Mouse (Mus musculus): ENCODE results near the gene Spef2. TPM values are rescaled to one million over a fixed set of nuclear protein-coding genes. Genes with fewer than 3 reads are reported as not detected.

Gene Spef2
- polyA plus RNA-seq, 1 experiment from 2014 or later: 0.35 TPM

- DNase-seq (ENCODE audit: extremely low spot score, low spot score): no peak
- WGBS: 77% methylated on average over 1 of the region's 1 CpGs
- H3K36me3 ChIP-seq (replicated peaks): no peaks in the 10 kb centered on the region
- H3K9me3 ChIP-seq: no peaks in the 10 kb centered on the region
- H3K4me1 ChIP-seq: no peaks in the 10 kb centered on the region
- no peaks in the 10 kb centered on the region for H3K27me3 ChIP-seq (ENCODE audit: poor library complexity, severe bottlenecking)
- H3K27ac ChIP-seq: no peak overlapping the region
- no peak overlapping the region for H3K4me3 ChIP-seq
These were observed 119.0 kb downstream of the Spef2 start for GRCm38 (mm10) chr15:9629660-9630059.

DNA sequence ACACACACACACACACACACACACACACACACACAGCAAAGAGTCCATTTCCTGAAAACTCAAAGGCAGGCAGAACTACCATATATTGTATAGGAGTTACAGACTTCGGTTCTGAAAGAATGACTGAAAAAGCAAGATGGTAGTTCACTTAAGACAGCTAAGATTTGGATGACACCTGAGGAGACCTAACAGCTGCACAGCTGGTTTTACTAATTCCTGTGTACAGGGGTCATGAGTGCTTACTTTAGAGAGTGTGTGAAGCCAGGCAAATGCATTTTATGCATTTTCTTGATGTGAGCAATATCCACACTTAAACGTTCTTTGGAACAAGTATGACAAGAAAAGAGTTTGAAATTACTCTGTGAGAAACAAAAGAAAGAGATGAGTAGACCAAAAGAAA is 124.0 kb downstream of the Spef2 start:
- Histone ChIP-seq H3K4me3 (no peak overlapping the region), H3K9me3 (no peaks in the 10 kb centered on the region), H3K36me3 (replicated peaks) (no peaks in the 10 kb centered on the region), H3K27ac (no peak overlapping the region), H3K4me1 (no peaks in the 10 kb centered on the region), H3K27me3 (ENCODE audit: poor library complexity, severe bottlenecking) (no peaks in the 10 kb centered on the region)
- no peak for DNase-seq (ENCODE audit: extremely low spot score, low spot score)
- 69% methylated on average over 2 of the region's 2 CpGs for WGBS

- Histone ChIP-seq H3K4me3 (no peak overlapping the region), H3K36me3 (replicated peaks) (no peaks in the 10 kb centered on the region), H3K27me3 (ENCODE audit: poor library complexity, severe bottlenecking) (no peaks in the 10 kb centered on the region), H3K9me3 (no peaks in the 10 kb centered on the region), H3K4me1 (no peaks in the 10 kb centered on the region), H3K27ac (no peak overlapping the region)
- no peak for DNase-seq (ENCODE audit: extremely low spot score, low spot score)
- 78% methylated on average over 4 of the region's 4 CpGs for WGBS
These were observed 140.5 kb downstream of the Spef2 start for GRCm38 (mm10) chr15:9608177-9608576.

- H3K27ac ChIP-seq: no peak overlapping the region
- no peaks in the 10 kb centered on the region for H3K4me1 ChIP-seq
- 88% methylated on average over 6 of the region's 6 CpGs for WGBS
- H3K9me3 ChIP-seq: no peaks in the 10 kb centered on the region
- no peaks in the 10 kb centered on the region for H3K36me3 ChIP-seq (replicated peaks)
- DNase-seq (ENCODE audit: extremely low spot score, low spot score): no peak
- no peak overlapping the region for H3K4me3 ChIP-seq
- no peaks in the 10 kb centered on the region for H3K27me3 ChIP-seq (ENCODE audit: poor library complexity, severe bottlenecking)
These were observed 148.6 kb downstream of the Spef2 start for GRCm38 (mm10) chr15:9600088-9600455.

DNA sequence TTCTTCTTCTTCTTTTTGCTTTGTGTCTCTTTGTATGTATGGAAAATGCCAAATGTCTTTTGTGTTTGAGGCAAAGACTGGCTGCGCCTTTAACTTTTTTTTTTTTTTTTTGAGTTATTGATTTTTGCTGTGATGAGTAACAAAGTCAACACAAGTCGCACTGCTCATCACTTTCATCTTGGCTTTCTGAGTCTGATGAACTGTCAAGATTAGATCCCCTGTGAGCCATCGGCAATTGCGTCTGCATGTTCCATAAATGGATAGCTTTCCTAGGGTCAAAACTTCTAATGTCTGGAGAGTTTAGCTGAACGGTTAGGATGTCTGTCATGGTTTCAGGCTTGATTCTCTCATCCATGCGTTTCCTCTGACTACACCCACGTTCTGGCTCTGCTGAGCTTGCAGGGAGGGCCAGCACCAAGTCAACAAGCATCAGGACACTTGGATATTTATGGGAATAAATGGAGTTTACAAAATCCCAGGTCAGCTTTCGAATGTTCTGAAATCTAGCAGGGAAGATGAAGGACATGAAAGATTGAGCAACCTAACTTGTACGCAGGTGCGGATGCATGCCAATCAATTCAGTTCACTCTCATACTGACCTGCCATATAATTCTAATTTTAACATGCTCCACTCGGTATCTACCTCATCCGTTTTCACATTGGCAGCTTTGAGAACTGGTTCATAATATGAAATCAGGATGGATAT is 149.1 kb downstream of the Spef2 start:
- Histone ChIP-seq H3K27me3 (ENCODE audit: poor library complexity, severe bottlenecking) (no peaks in the 10 kb centered on the region), H3K9me3 (no peaks in the 10 kb centered on the region), H3K4me1 (no peaks in the 10 kb centered on the region), H3K27ac (no peak overlapping the region), H3K36me3 (replicated peaks) (no peaks in the 10 kb centered on the region), H3K4me3 (no peak overlapping the region)
- no peak for DNase-seq (ENCODE audit: extremely low spot score, low spot score)
- whole genome bisulfite sequencing: 94% methylated on average over 12 of the region's 12 CpGs

DNA sequence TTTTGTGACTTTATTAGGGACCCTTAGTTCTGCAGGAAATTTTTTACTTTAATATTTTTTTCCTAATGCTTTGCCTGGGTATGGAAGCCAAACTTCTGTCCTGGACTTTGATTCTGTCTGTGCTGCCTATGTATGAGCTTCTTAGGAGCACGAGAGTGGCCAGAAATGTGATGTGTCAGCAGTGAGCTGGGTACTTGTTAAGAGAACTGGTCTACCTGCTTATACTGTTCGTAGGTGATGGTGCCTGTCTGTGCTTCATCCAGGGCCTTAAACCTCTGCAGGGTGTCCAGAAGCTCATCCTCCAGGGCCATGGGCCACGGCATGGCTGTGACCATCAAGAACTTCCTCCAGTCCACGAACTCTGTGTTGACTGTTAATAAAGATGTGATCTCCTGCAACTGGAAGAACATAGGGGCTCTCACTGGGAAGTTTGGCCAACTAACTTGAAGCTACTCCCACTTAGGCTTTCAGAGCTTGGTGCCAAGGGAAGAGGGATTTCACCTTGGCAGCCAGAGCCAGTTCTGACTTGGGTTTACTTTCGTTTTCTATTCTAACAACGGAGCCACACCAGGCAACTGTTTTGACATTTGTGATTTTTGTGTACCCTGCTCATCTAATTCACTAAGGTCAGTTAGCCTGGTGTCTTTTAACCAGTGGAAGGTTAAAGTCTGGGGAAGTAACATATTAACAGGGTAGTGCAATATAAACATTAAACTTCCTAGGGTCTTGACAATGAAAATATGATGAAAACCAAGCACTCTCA is 152.2 kb downstream of the Spef2 start:
- no peak overlapping the region for H3K27ac ChIP-seq
- H3K9me3 ChIP-seq: no peaks in the 10 kb centered on the region
- H3K4me3 ChIP-seq: no peak overlapping the region
- no peak for DNase-seq (ENCODE audit: extremely low spot score, low spot score)
- no peaks in the 10 kb centered on the region for H3K36me3 ChIP-seq (replicated peaks)
- 90% methylated on average over 6 of the region's 6 CpGs for WGBS
- no peaks in the 10 kb centered on the region for H3K27me3 ChIP-seq (ENCODE audit: poor library complexity, severe bottlenecking)
- H3K4me1 ChIP-seq: no peaks in the 10 kb centered on the region

- Histone ChIP-seq H3K9me3 (no peaks in the 10 kb centered on the region), H3K4me3 (no peak overlapping the region), H3K36me3 (replicated peaks) (no peaks in the 10 kb centered on the region), H3K27me3 (ENCODE audit: poor library complexity, severe bottlenecking) (no peaks in the 10 kb centered on the region), H3K27ac (no peak overlapping the region), H3K4me1 (no peaks in the 10 kb centered on the region)
- 92% methylated on average over 4 of the region's 4 CpGs for WGBS
- DNase-seq (ENCODE audit: extremely low spot score, low spot score): no peak
These were observed 158.7 kb downstream of the Spef2 start for GRCm38 (mm10) chr15:9589939-9590338.

DNA sequence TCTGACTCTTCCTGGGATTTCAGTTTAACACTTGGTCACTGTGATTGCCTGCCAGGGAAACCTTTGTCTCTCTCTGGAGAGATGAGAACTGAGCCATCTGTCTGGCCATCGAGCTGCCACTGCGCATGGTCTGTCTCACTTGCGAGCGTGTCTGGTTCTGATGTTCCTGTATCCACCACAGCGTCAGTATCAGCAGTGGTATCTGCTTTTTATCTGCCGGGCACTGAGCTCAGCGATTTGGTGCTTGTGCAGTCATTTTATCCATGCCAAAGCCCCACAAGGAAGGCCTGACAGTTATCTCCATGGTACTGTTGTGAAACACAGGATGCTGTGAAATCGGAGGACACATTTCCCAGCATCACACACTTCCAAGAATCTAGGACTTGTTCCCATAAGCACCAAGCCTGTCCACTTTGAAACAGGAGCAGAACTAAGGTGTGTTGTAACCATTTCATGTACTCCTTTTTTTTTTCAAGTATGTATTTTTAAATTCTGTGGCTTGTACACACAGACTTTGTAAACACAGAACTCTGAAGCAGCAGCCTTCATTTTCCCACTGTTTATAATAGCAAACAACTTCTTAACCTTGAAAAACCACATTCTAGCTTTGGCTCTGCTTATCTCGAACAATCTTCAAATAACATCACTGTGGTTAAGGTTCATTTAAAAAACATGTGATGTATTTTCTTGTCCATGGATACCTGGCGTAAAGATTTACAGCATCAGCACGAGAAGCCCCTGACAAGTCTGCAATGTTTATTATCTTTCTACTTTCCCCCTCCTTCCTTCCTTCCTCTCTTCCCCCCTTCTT is 168.0 kb downstream of the Spef2 start:
- Histone ChIP-seq H3K4me1 (no peaks in the 10 kb centered on the region), H3K4me3 (no peak overlapping the region), H3K27me3 (ENCODE audit: poor library complexity, severe bottlenecking) (no peaks in the 10 kb centered on the region), H3K36me3 (replicated peaks) (no peaks in the 10 kb centered on the region), H3K27ac (no peak overlapping the region), H3K9me3 (no peaks in the 10 kb centered on the region)
- WGBS: 95% methylated on average over 11 of the region's 11 CpGs
- no peak for DNase-seq (ENCODE audit: extremely low spot score, low spot score)

GRCm38 (mm10) chr15:9577303-9577702 is 171.4 kb downstream of the Spef2 start:
- Histone ChIP-seq H3K27ac (no peak overlapping the region), H3K4me3 (no peak overlapping the region)
- 88% methylated on average over 4 of the region's 4 CpGs for WGBS

DNA sequence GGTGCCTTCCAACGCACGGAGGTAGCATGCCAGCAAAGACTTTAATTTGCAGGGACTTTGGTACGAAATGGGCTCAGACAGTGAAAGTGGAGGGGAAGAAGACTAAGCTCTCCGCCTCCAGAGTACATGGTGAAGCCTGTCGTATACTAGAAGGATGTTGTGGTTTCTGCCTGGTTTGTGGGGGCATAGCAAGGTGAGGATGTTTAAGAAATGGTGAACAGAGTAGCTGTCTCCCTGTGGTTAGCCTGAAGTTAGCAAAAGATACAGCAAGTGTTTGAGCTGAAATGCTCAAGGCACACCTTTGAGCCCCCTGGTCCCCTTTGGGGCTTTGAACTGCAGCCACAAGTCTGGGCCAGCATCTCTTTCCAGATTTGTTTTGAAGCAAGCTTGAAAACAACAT is 173.9 kb downstream of the Spef2 start:
- DNase-seq (ENCODE audit: extremely low spot score, low spot score): no peak
- WGBS: 87% methylated on average over 5 of the region's 5 CpGs
- Histone ChIP-seq H3K36me3 (replicated peaks) (no peaks in the 10 kb centered on the region), H3K9me3 (no peaks in the 10 kb centered on the region), H3K27me3 (ENCODE audit: poor library complexity, severe bottlenecking) (no peaks in the 10 kb centered on the region), H3K4me3 (no peak overlapping the region), H3K27ac (no peak overlapping the region), H3K4me1 (no peaks in the 10 kb centered on the region)

More at GRCm38 (mm10) chr15:9577303-9577702, 171.4 kb downstream of the Spef2 start:
- Histone ChIP-seq H3K27me3 (ENCODE audit: poor library complexity, severe bottlenecking) (no peaks in the 10 kb centered on the region), H3K36me3 (replicated peaks) (no peaks in the 10 kb centered on the region), H3K9me3 (no peaks in the 10 kb centered on the region), H3K4me1 (no peaks in the 10 kb centered on the region)
- no peak for DNase-seq (ENCODE audit: extremely low spot score, low spot score)

DNA sequence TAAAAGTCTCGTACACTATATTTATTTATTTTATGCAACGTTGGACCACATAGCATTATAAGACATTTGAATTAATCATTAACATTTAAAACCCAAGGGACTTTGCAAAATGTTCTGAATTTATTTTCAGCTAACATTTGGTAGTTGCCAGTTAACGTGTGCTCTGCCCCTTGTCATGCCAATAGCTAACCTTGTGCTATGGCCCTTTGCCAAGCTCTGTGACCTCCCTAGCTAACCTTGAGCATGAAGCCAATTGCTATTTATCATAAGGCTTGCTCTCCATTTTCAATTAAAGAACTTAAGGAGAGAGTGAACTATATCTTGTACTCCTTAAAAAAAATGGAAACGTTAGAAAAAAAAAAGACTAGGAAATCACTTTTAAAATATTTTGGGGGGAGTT is 175.3 kb downstream of the Spef2 start:
- Histone ChIP-seq H3K4me3 (no peak overlapping the region), H3K4me1 (no peaks in the 10 kb centered on the region), H3K27ac (no peak overlapping the region), H3K27me3 (ENCODE audit: poor library complexity, severe bottlenecking) (no peaks in the 10 kb centered on the region), H3K9me3 (no peaks in the 10 kb centered on the region), H3K36me3 (replicated peaks) (no peaks in the 10 kb centered on the region)
- no peak for DNase-seq (ENCODE audit: extremely low spot score, low spot score)
- WGBS: 93% methylated on average over 4 of the region's 4 CpGs

- H3K4me1 ChIP-seq: no peaks in the 10 kb centered on the region
- no peak for DNase-seq (ENCODE audit: extremely low spot score, low spot score)
- no peak overlapping the region for H3K4me3 ChIP-seq
- 87% methylated on average over 7 of the region's 7 CpGs for WGBS
- H3K9me3 ChIP-seq: no peaks in the 10 kb centered on the region
- no peaks in the 10 kb centered on the region for H3K36me3 ChIP-seq (replicated peaks)
- no peak overlapping the region for H3K27ac ChIP-seq
- H3K27me3 ChIP-seq (ENCODE audit: poor library complexity, severe bottlenecking): no peaks in the 10 kb centered on the region
These were observed 176.0 kb downstream of the Spef2 start for GRCm38 (mm10) chr15:9572664-9573063.

DNA sequence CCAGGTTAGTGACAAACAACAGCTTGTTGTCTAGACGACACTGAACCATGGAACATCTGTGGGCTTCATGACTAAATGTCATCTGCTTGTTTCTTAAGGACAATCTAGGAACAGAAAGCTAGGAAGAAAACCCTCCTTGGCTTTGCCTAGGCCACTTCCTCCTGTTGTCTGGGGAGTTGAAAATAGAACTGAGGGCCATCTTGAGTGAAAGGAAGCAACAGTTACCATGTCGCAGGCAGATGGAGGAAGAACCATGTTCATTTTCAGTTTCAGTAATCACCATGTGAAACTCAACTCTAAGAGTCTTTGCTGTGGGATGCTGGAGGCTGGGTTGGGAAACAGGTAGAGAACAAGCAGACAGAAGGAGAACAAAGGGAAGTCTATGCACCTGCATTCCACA is 176.8 kb downstream of the Spef2 start:
- Histone ChIP-seq H3K27me3 (ENCODE audit: poor library complexity, severe bottlenecking) (no peaks in the 10 kb centered on the region), H3K4me1 (no peaks in the 10 kb centered on the region), H3K9me3 (no peaks in the 10 kb centered on the region), H3K36me3 (replicated peaks) (no peaks in the 10 kb centered on the region), H3K4me3 (no peak overlapping the region), H3K27ac (no peak overlapping the region)
- no peak for DNase-seq (ENCODE audit: extremely low spot score, low spot score)
- WGBS: 92% methylated on average over 2 of the region's 2 CpGs
